18 mouse cellular contexts compared by ENCODE assay signal in the genomic region with DNA sequence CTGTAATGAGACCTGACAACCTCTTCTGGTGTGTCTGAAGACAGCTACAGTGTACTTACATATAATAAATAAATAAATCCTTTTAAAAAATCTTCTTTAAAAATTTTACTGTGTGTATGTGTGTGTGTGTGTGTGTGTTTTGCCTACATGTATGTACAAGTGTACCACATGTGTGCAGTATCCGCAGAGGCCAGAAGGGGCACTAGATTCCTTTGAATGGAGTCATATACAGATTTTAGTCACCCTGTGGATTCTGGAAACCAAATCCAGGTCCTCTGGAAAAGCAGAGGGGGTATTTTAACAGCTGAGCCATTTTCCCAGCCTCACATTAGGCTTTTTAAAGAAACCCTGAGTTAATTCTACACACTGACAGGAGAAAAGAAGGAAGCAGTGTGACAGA. TPM values are rescaled to one million over a fixed set of nuclear protein-coding genes. Genes with fewer than 3 reads are reported as not detected.
DNase-seq lines count a peak whose midpoint lies in the region; ATAC-seq and TF ChIP-seq lines count a peak whose summit lies in the region.
"Had no signal": no experiment of that assay in that cellular context is flagged by ENCODE, and none has a peak within 500 bp of the region (broad histone marks: within the 10 kb centered on the region; RNA-seq: fewer than 3 reads in every experiment).

No protein-coding gene starts in this region.

- no peak for TF ChIP-seq EP300 in lung, postnatal 0 days (IDR thresholded peaks at IDR 0.05)

- H3K36me3 ChIP-seq in heart, embryonic 11.5 days (ENCODE audit: control insufficient read depth, insufficient read depth, low read length) = no peaks in the 10 kb centered on the region
- no peaks in the 10 kb centered on the region for H3K36me3 ChIP-seq in lung, postnatal 0 days (ENCODE audit: insufficient read depth, low read length)
- H3K36me3 ChIP-seq: embryonic facial prominence, embryonic 10.5 days had no signal

- TF ChIP-seq CTCF in lung, postnatal 0 days (IDR thresholded peaks at IDR 0.05) = peak; percentile 15; the same call in 1 of the 2 replicates

- DNase-seq in heart, adult 11 months = peak; percentile 10
- DNase-seq in lung, postnatal 0 days (ENCODE audit: low spot score) = no peak
- no peak for DNase-seq in lung, postnatal 36 days
- peak; percentile 38 for DNase-seq in ES-CJ7 (ENCODE audit: low read depth, low spot score)
- DNase-seq in ZHBTc4 (ENCODE audit: low read depth, low spot score) = peak; percentile 63
- no peak for DNase-seq in natural killer cell, adult 2 months (ENCODE audit: low spot score in 2 of 2)
- DNase-seq: adrenal gland, postnatal 36 days; B cell, adult 2 months; cerebellum, adult 11-12 months; cerebellum, postnatal 25 days; kidney, adult 11 months; kidney, postnatal 10 days; midbrain, embryonic 14.5 days; right cerebral cortex, postnatal 4 days had no signal

- H3K4me3 ChIP-seq in heart, embryonic 11.5 days (ENCODE audit: low read depth, low read length) = no peak overlapping the region
- no peak overlapping the region for H3K4me3 ChIP-seq in lung, postnatal 0 days (ENCODE audit: low read depth, low read length)
- H3K4me3 ChIP-seq: embryonic facial prominence, embryonic 10.5 days had no signal

- H3K9ac ChIP-seq in heart, embryonic 11.5 days (ENCODE audit: low read depth, low read length) = no peak overlapping the region
- H3K9ac ChIP-seq in lung, postnatal 0 days (replicated peaks; ENCODE audit: low read depth) = no peak overlapping the region

- no peaks in the 10 kb centered on the region for H3K9me3 ChIP-seq in heart, embryonic 11.5 days (replicated peaks; ENCODE audit: control insufficient read depth, low read length)
- no peaks in the 10 kb centered on the region for H3K9me3 ChIP-seq in lung, postnatal 0 days (ENCODE audit: low read length)
- H3K9me3 ChIP-seq: embryonic facial prominence, embryonic 10.5 days; G1E had no signal

- H3K27ac ChIP-seq in heart, embryonic 11.5 days (ENCODE audit: low read depth, low read length) = no peak overlapping the region
- H3K27ac ChIP-seq in lung, postnatal 0 days (ENCODE audit: low read length) = no peak overlapping the region
- H3K27ac ChIP-seq: embryonic facial prominence, embryonic 10.5 days had no signal

- H3K4me1 ChIP-seq in heart, embryonic 11.5 days (ENCODE audit: control insufficient read depth, insufficient read depth, low read length) = no peaks in the 10 kb centered on the region
- H3K4me1 ChIP-seq in lung, postnatal 0 days (ENCODE audit: insufficient read depth, low read depth, low read length) = no peaks in the 10 kb centered on the region
- H3K4me1 ChIP-seq: embryonic facial prominence, embryonic 10.5 days had no signal

- ATAC-seq in heart, embryonic 11.5 days (replicated peaks; ENCODE audit: insufficient number of reproducible peaks, low FRiP score, low TSS enrichment) = no peak
- ATAC-seq in lung, postnatal 0 days = no peak
- ATAC-seq: hindbrain, embryonic 16.5 days had no signal

- H3K27me3 ChIP-seq in heart, embryonic 11.5 days (ENCODE audit: control insufficient read depth, insufficient read depth, low read length) = no peaks in the 10 kb centered on the region
- no peaks in the 10 kb centered on the region for H3K27me3 ChIP-seq in lung, postnatal 0 days (replicated peaks; ENCODE audit: insufficient read depth, low read length)

- 87% methylated on average over 1 of the region's 1 CpGs for WGBS in heart, embryonic 11.5 days (ENCODE audit: insufficient replicate concordance)
- WGBS in lung, postnatal 0 days = 93% methylated on average over 1 of the region's 1 CpGs

- no peak overlapping the region for H3K4me2 ChIP-seq in heart, embryonic 11.5 days
- no peak overlapping the region for H3K4me2 ChIP-seq in lung, postnatal 0 days (replicated peaks; ENCODE audit: low read depth, low read length)

RNA-seq across cellular contexts. Expression of a gene that starts 27.6 kb away (rescaled TPM):
- polyA plus RNA-seq in heart, embryonic 11.5 days (2014; fragmentation: Nextera tagmentation; extraction: Ambion mirVana) = 9.6 and 9.9 TPM in 2 replicates
- 3.5 and 4.0 TPM in 2 replicates for polyA plus RNA-seq in lung, postnatal 0 days (2015; fragmentation: Nextera tagmentation; extraction: Ambion mirVana)

RNA-seq across cellular contexts. Expression of a gene that starts 45.7 kb away (rescaled TPM):
- 11.9 and 12.6 TPM in 2 replicates for polyA plus RNA-seq in heart, embryonic 11.5 days (2014; fragmentation: Nextera tagmentation; extraction: Ambion mirVana)
- 13.3 and 15.6 TPM in 2 replicates for polyA plus RNA-seq in lung, postnatal 0 days (2015; fragmentation: Nextera tagmentation; extraction: Ambion mirVana)

Comparison
In these comparisons a context has a peak if more than half of its experiments do, and no peak if none do; other contexts are left out.
1. DNase-seq: peak in heart, adult 11 months (single experiment), ES-CJ7 (single experiment) and ZHBTc4 (single experiment); none in lung, postnatal 0 days (single experiment), lung, postnatal 36 days (single experiment) and natural killer cell, adult 2 months (0 of 2).